ENCODE assay signal across 8 mouse cellular contexts in genomic region chr11:64435546-64436411, GRCm38 (mm10). TPM values are rescaled to one million over a fixed set of nuclear protein-coding genes. Genes with fewer than 3 reads are reported as not detected.
DNase-seq lines count a peak whose midpoint lies in the region; ATAC-seq and TF ChIP-seq lines count a peak whose summit lies in the region.

No protein-coding gene starts in this region.

- H3K27ac ChIP-seq in hindbrain, embryonic 15.5 days (replicated peaks): peak overlapping the region; percentile 50; the same call in 1 of the 2 replicates
- peak overlapping the region; percentile 68 for H3K27ac ChIP-seq in midbrain, embryonic 14.5 days (replicated peaks; ENCODE audit: low read depth, low read length)
- no peak overlapping the region for H3K27ac ChIP-seq in testis, adult 2 months (ENCODE audit: control insufficient read depth, insufficient read depth, low read depth, low read length)

- no peaks in the 10 kb centered on the region for H3K36me3 ChIP-seq in hindbrain, embryonic 15.5 days
- no peaks in the 10 kb centered on the region for H3K36me3 ChIP-seq in midbrain, embryonic 14.5 days (ENCODE audit: control insufficient read depth, insufficient read depth, low read length)
- H3K36me3 ChIP-seq in testis, adult 2 months (ENCODE audit: control insufficient read depth, insufficient read depth, low read length): no peaks in the 10 kb centered on the region

- TF ChIP-seq CTCF in brain, embryonic 14.5 days (IDR thresholded peaks at IDR 0.05; ENCODE audit: borderline replicate concordance, extremely low read depth, insufficient read depth, insufficient read length): no peak
- TF ChIP-seq CTCF in testis, adult 2 months (IDR thresholded peaks at IDR 0.05; ENCODE audit: control insufficient read depth, insufficient read depth, insufficient replicate concordance, low read depth, low read length): no peak

- H3K9ac ChIP-seq in hindbrain, embryonic 15.5 days: peak overlapping the region; percentile 54
- peak overlapping the region; percentile 70 for H3K9ac ChIP-seq in midbrain, embryonic 14.5 days (replicated peaks; ENCODE audit: low read length)

- peak; percentile 11 for DNase-seq in cerebellum, postnatal 14 days
- DNase-seq in cerebellum, adult 9-11 months: no peak
- peak; percentile 62 for DNase-seq in brain, embryonic 14.5 days (ENCODE audit: low read depth)
- peak; percentile 5 for DNase-seq in gastrocnemius, adult 18-20 months (ENCODE audit: low spot score)
- peak; percentile 15 for DNase-seq in liver
- peak; percentile 74 for DNase-seq in midbrain, embryonic 14.5 days

- under 1% methylated on average over 79 of the region's 81 CpGs for WGBS in hindbrain, embryonic 15.5 days
- WGBS in midbrain, embryonic 14.5 days: under 1% methylated on average over 81 of the region's 81 CpGs

- TF ChIP-seq POLR2A in brain, embryonic 14.5 days (IDR thresholded peaks at IDR 0.05; ENCODE audit: borderline replicate concordance, extremely low read depth, insufficient read depth, insufficient read length, poor library complexity, severe bottlenecking): no peak
- no peak for TF ChIP-seq POLR2A in testis, adult 2 months (IDR thresholded peaks at IDR 0.05; ENCODE audit: control insufficient read depth, low read depth, low read length)

- ATAC-seq in hindbrain, embryonic 15.5 days (ENCODE audit: low FRiP score, low read depth): peak; percentile 65
- ATAC-seq in midbrain, embryonic 14.5 days (ENCODE audit: low FRiP score, low TSS enrichment): peak; percentile 64

- peaks cover 23% of the 10 kb centered on the region for H3K27me3 ChIP-seq in hindbrain, embryonic 15.5 days
- no peaks in the 10 kb centered on the region for H3K27me3 ChIP-seq in midbrain, embryonic 14.5 days (ENCODE audit: control insufficient read depth, insufficient read depth, low read length)
- H3K27me3 ChIP-seq in testis, adult 2 months (ENCODE audit: control insufficient read depth, insufficient read depth, low read length): no peaks in the 10 kb centered on the region; the same call in 1 of the 2 replicates

- H3K4me2 ChIP-seq in hindbrain, embryonic 15.5 days: peak overlapping the region; percentile 99
- H3K4me2 ChIP-seq in midbrain, embryonic 14.5 days (ENCODE audit: low read length): peak overlapping the region; percentile 100

- H3K4me3 ChIP-seq in hindbrain, embryonic 15.5 days: peak overlapping the region; percentile 56
- peak overlapping the region; percentile 55 for H3K4me3 ChIP-seq in midbrain, embryonic 14.5 days (replicated peaks; ENCODE audit: low read depth, low read length)
- peak overlapping the region; percentile 70 for H3K4me3 ChIP-seq in testis, adult 2 months (ENCODE audit: control insufficient read depth, low read depth, low read length)

- H3K9me3 ChIP-seq in hindbrain, embryonic 15.5 days: no peaks in the 10 kb centered on the region
- no peaks in the 10 kb centered on the region for H3K9me3 ChIP-seq in midbrain, embryonic 14.5 days (ENCODE audit: control insufficient read depth, low read length)

- peaks cover 22% of the 10 kb centered on the region for H3K4me1 ChIP-seq in hindbrain, embryonic 15.5 days (replicated peaks)
- peaks cover 11% of the 10 kb centered on the region; the same call in 1 of the 2 replicates for H3K4me1 ChIP-seq in midbrain, embryonic 14.5 days (ENCODE audit: control insufficient read depth, insufficient read depth, low read length)
- H3K4me1 ChIP-seq in testis, adult 2 months (ENCODE audit: control insufficient read depth, insufficient read depth, low read length): peaks cover 13% of the 10 kb centered on the region

RNA-seq across cellular contexts. Expression of gene Hs3st3a1, which starts 0.6 kb away (rescaled TPM):
- polyA plus RNA-seq in brain, embryonic 14.5 days (2012; rRNA removed): 1.4 and 2.6 TPM in 2 replicates
- under 1 TPM; 0.21 to 0.28 TPM for total RNA-seq in gastrocnemius, adult 18-20 months (2021)
- 1.3 and 1.4 TPM in 2 replicates for polyA plus RNA-seq in hindbrain, embryonic 15.5 days (2015; fragmentation: Nextera tagmentation; extraction: Ambion mirVana)
- 2.6 and 2.7 TPM in 2 replicates for polyA plus RNA-seq in midbrain, embryonic 14.5 days (2014; fragmentation: Nextera tagmentation; extraction: Ambion mirVana)
- 0.10 and 0.25 TPM in 2 replicates for polyA plus RNA-seq in testis, adult 2 months (2012; rRNA removed)

RNA-seq across cellular contexts. Expression of gene F930015N05Rik, which starts 0.7 kb away (rescaled TPM):
- polyA plus RNA-seq in brain, embryonic 14.5 days (2012; rRNA removed): 0.59 and 1.1 TPM in 2 replicates
- not detected for total RNA-seq in gastrocnemius, adult 18-20 months (2021)
- polyA plus RNA-seq in hindbrain, embryonic 15.5 days (2015; fragmentation: Nextera tagmentation; extraction: Ambion mirVana): 1.3 and 1.4 TPM in 2 replicates
- polyA plus RNA-seq in midbrain, embryonic 14.5 days (2014; fragmentation: Nextera tagmentation; extraction: Ambion mirVana): 1.8 and 2.3 TPM in 2 replicates
- polyA plus RNA-seq in testis, adult 2 months (2012; rRNA removed): 0.08 TPM in 1 of 2 replicates, not detected in the other
